Mouse (Mus musculus) forebrain, embryonic 16.5 days (tissue): ENCODE data around the gene Zfp408. TPM values are rescaled to one million over a fixed set of nuclear protein-coding genes. Genes with fewer than 3 reads are reported as not detected.
"Not testable (repeated sequence)": the region's sequence is repeated elsewhere in the genome, so short reads cannot be mapped to it uniquely, and the experiment has no call there.

ENCODE experiments used
- ATAC-seq: fragments of 200-750 bp; cut with Nextera tagmentation; 2 replicates; pipeline ENCODE4 v1.8.0; 2017; ENCODE audit warnings: mild to moderate bottlenecking, moderate library complexity
- H3K27ac ChIP-seq: fragments of 300-500 bp; sonication (generic); 2 replicates; pipeline ENCODE4 v1.5.1; 2014; ENCODE audit warnings: low read length, control low read depth
- H3K27me3 ChIP-seq: fragments of 300-500 bp; sonication (generic); replicated peaks from 2 replicates; pipeline ENCODE4 v1.6.1; 2014; ENCODE audit warnings: low read length; ENCODE audit not compliant: control insufficient read depth, insufficient read depth
- H3K36me3 ChIP-seq: fragments of 300-500 bp; sonication (generic); 2 replicates; pipeline ENCODE4 v1.6.1; 2014; ENCODE audit not compliant: control insufficient read depth, insufficient read depth
- H3K4me1 ChIP-seq: fragments of 300-500 bp; sonication (generic); replicated peaks from 2 replicates; pipeline ENCODE4 v1.6.1; 2014; ENCODE audit warnings: low read length; ENCODE audit not compliant: control insufficient read depth, insufficient read depth
- H3K4me2 ChIP-seq: fragments of 300-500 bp; sonication (generic); 2 replicates; pipeline ENCODE4 v1.6.1; 2014; ENCODE audit warnings: mild to moderate bottlenecking, low read length, control low read depth
- H3K4me3 ChIP-seq: fragments of 300-500 bp; sonication (generic); replicated peaks from 2 replicates; pipeline ENCODE4 v1.5.1; 2014; ENCODE audit warnings: mild to moderate bottlenecking, low read length, control low read depth
- H3K9ac ChIP-seq: fragments of 300-500 bp; sonication (generic); replicated peaks from 2 replicates; pipeline ENCODE4 v1.6.1; 2014; ENCODE audit warnings: low read depth, low read length, control low read depth
- H3K9me3 ChIP-seq: fragments of 300-500 bp; sonication (generic); 2 replicates; pipeline ENCODE4 v1.6.1; 2016; ENCODE audit warnings: low read length; ENCODE audit not compliant: control insufficient read depth
- WGBS: fragments of 180-500 bp; shearing (Covaris S2); extraction: QIAGEN DNeasy Blood & Tissue Kit; methylation state at CpG from one replicate; pipeline ENCODE4 v1.1.7; 2014; 5-methylcytosine and 5-hydroxymethylcytosine counted together
- polyA plus RNA-seq: library from polyadenylated mRNA; unstranded; fragments of >200 nt; fragmentation: Nextera tagmentation; extraction: Ambion mirVana; gene quantifications from 2 replicates; pipeline ENCODE4 v1.2.1, GENCODE M21; 2015

The Zfp408 gene
- polyA plus RNA-seq, 1 experiment from 2014 or later: 16.2 TPM

DNA sequence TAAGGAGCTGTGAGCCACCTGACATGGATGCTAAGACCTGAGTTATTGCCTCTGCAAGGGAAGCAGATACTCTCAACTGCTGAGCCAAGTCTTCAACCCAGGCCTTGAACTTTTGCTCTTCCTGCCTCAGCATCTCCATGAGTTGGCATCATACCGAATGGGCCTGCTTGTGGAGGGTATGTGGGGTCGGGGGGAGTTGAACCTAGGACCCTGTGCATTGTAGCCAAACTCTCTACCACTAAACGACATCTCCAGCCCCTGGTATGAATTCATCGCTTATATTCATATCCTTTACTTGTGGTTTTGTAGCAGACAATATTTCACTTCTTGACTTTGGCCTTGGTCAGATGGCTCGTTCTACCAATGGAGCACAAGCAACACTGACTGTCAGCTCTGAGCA lies 17.8 kb downstream of the Zfp408 start:
- H3K4me1 ChIP-seq: no peaks in the 10 kb centered on the region
- H3K9ac ChIP-seq: no peak overlapping the region
- ATAC-seq: no peak
- H3K9me3 ChIP-seq: no peaks in the 10 kb centered on the region
- 84% methylated on average over 5 of the region's 5 CpGs for WGBS
- H3K27ac ChIP-seq: no peak overlapping the region
- H3K27me3 ChIP-seq: no peaks in the 10 kb centered on the region
- no peak overlapping the region for H3K4me2 ChIP-seq
- H3K4me3 ChIP-seq: no peak overlapping the region
- H3K36me3 ChIP-seq: no peaks in the 10 kb centered on the region

DNA sequence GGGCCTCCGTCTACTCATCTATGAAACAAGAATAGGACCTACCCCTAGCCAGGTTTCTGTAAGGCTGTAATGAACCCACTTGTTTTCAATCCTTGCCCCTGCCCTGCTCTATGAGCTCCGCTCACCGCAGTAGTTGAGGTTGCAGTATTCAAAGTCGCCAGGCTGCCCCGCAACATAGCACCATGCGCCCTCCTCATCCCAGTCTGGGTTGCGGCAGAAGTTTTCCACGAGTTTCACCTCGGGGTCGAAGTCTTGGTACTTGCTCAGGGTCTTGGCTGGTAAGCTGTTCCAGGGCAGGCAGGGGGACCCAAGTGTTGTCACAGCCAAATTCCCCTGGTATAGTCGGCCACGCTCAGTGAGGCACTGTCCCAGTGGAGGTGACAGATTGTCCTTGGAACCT lies 19.2 kb downstream of the Zfp408 start:
- H3K4me1 ChIP-seq: no peaks in the 10 kb centered on the region
- no peak overlapping the region for H3K9ac ChIP-seq
- H3K4me3 ChIP-seq: no peak overlapping the region
- WGBS: 94% methylated on average over 12 of the region's 12 CpGs
- ATAC-seq: no peak
- no peak overlapping the region for H3K27ac ChIP-seq
- no peaks in the 10 kb centered on the region for H3K36me3 ChIP-seq
- no peak overlapping the region for H3K4me2 ChIP-seq
- no peaks in the 10 kb centered on the region for H3K9me3 ChIP-seq
- H3K27me3 ChIP-seq: no peaks in the 10 kb centered on the region

DNA sequence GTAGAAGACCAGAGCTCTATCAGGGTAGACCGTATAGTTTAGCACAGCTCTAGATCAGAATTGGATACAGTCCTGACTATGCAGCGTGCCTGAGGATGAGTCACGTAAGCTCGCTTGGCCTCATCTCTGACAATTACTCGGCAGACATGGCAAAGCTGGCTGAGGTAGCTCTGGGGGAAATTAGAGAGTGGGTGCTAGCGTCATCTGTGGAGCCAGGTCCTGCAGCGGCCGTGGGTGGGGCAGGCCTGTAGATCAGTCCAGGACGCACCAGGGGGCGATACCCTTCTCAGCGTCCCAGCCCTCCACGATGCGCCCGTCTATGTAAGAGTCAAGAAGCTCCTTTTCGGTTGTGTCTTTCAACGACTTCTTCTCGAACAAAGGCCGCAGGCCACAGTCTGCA lies 19.9 kb downstream of the Zfp408 start:
- WGBS: 85% methylated on average over 18 of the region's 18 CpGs
- Histone ChIP-seq H3K4me1 (no peaks in the 10 kb centered on the region), H3K9ac (no peak overlapping the region), H3K27me3 (no peaks in the 10 kb centered on the region), H3K4me3 (no peak overlapping the region), H3K27ac (no peak overlapping the region), H3K4me2 (no peak overlapping the region), H3K9me3 (no peaks in the 10 kb centered on the region), H3K36me3 (no peaks in the 10 kb centered on the region)
- no peak for ATAC-seq

DNA sequence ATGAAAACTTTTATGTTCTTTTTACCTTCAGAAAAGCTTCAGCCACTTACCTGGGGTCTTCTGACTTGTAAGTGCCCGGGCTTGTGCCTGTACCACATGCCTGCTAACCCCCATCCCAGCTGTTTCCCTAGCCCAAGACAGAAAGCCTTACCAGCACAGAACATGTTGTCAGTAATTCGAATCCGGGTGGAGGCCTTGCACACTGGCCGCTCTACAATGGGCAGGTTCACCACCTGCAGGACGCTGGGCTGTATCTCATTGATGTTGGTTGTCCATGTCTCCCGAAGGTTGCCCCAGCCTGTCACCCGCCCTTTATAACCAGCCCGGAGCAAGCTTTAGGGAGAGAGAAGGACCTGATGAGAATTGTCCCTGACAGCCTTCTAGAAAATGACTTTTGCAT lies 21.4 kb downstream of the Zfp408 start:
- Histone ChIP-seq H3K9ac (no peak overlapping the region), H3K27me3 (no peaks in the 10 kb centered on the region), H3K9me3 (no peaks in the 10 kb centered on the region), H3K4me2 (no peak overlapping the region), H3K36me3 (no peaks in the 10 kb centered on the region), H3K4me3 (no peak overlapping the region), H3K27ac (no peak overlapping the region), H3K4me1 (no peaks in the 10 kb centered on the region)
- 89% methylated on average over 8 of the region's 8 CpGs for WGBS
- no peak for ATAC-seq

DNA sequence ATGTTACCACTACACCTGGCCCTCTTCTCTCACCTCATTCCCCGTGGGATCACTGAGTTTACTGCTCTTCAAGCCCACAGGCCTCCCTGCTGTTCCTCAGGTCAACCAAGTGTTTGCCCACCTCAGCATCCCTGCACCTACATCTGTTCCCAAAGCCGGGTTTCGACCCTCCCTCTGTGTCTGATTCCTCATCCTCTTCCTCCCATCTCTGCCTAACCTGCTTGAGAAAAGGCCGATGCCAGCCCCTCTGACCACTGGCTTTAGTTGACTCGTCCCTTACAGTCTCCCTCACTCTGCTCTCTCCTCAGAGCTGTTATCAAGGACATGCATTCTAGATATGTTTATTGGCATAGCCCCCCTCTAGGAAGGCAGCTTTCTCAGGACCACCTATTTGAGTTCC lies 22.1 kb downstream of the Zfp408 start:
- Histone ChIP-seq H3K4me2 (no peak overlapping the region), H3K9ac (no peak overlapping the region), H3K27me3 (no peaks in the 10 kb centered on the region), H3K36me3 (no peaks in the 10 kb centered on the region), H3K4me1 (no peaks in the 10 kb centered on the region), H3K27ac (no peak overlapping the region), H3K4me3 (no peak overlapping the region), H3K9me3 (no peaks in the 10 kb centered on the region)
- WGBS: 75% methylated on average over 5 of the region's 5 CpGs
- no peak for ATAC-seq

DNA sequence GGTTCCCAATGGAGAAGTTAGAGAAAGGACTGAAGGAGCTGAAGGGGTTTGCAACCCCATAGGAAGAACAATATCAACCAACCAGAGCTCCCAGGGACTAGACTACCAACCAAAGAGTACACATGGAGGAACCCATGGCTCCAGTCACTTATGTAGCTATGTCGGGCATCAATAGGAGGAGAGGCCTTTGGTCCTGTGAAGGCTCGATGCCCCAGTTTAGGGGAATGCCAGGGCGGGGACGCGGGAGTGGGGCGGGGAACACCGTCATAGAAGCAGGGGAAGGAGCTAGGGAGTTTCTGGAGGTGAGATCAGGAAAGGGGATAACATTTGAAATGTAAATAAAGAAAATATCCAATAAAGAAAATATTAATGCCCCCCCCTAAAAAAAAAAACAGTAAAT lies 26.2 kb downstream of the Zfp408 start:
- H3K9ac ChIP-seq, H3K9me3 ChIP-seq, ATAC-seq, H3K4me1 ChIP-seq, H3K27ac ChIP-seq, H3K4me2 ChIP-seq, H3K4me3 ChIP-seq, H3K27me3 ChIP-seq: not testable (repeated sequence)
- peaks cover 21% of the 10 kb centered on the region for H3K36me3 ChIP-seq
- 93% methylated on average over 7 of the region's 7 CpGs for WGBS

DNA sequence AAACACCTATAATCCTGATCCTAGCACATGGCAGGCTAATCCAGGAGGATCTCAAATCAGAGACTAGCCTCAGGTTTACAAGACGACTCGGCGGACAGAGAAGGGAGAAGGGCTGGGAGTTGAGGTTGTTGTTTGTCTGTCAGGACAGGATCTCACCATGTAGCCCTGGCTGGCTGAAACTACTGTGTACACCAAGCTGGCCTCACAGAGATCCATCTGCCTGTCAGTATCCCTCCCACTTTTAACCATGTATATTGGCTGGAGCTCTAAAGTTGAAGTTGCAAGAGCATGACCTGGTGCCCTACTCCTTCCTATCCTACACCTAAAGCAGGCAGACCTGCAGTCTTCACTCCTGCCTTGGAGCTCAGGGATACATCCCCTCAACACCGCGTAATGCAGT lies 27.2 kb downstream of the Zfp408 start:
- WGBS: 93% methylated on average over 5 of the region's 5 CpGs
- Histone ChIP-seq H3K27ac (no peak overlapping the region), H3K36me3 (peaks cover 21% of the 10 kb centered on the region)

DNA sequence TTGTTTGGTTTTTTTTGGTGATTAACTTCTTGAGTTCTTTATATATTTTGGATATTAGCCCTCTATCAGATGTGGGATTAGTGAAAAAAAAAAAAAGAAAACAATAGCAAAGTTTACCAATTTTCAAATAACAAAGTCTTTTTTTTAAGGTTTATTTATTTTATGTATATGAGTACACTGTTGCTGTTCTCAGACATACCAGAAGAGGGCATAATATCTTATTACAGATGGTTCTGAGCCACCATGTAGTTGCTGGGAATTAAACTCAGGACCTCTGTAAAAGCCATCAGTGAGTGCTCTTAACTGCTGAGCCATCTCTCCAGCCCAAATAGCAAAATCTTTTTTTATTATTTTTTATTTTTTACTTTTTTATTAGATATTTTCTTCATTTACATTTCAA lies 40.2 kb downstream of the Zfp408 start:
- not testable (repeated sequence) for H3K4me2 ChIP-seq, H3K27me3 ChIP-seq, H3K4me1 ChIP-seq, H3K4me3 ChIP-seq, H3K27ac ChIP-seq, H3K9me3 ChIP-seq, ATAC-seq, H3K9ac ChIP-seq
- peaks cover 23% of the 10 kb centered on the region for H3K36me3 ChIP-seq

More for the DNA sequence above, 27.2 kb downstream of the Zfp408 start:
- H3K27me3 ChIP-seq: no peaks in the 10 kb centered on the region
- ATAC-seq: no peak
- H3K9ac ChIP-seq: no peak overlapping the region
- no peaks in the 10 kb centered on the region for H3K9me3 ChIP-seq
- H3K4me2 ChIP-seq: no peak overlapping the region
- H3K4me3 ChIP-seq: no peak overlapping the region
- H3K4me1 ChIP-seq: no peaks in the 10 kb centered on the region

DNA sequence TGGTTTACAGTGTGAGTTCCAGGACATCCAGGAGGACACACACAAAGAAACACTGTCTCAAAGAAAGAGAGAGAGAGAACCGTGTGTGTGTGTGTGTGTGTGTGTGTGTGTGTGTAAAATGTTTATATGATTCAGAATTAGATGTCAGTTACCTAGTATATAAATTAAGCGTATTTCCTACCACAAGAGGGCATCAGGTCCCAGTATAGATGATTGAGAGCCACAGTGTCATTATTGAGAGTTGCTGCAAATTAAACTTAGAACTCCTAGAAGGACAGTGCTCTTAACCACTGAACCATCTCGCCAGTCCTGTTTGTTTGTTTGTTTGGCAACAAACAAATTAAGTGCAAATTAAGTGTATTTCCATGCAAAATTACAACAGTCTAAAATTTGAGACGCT lies 47.2 kb downstream of the Zfp408 start:
- no peaks in the 10 kb centered on the region for H3K9me3 ChIP-seq
- H3K36me3 ChIP-seq: peaks cover 54% of the 10 kb centered on the region
- no peak overlapping the region for H3K4me3 ChIP-seq
- no peak overlapping the region for H3K27ac ChIP-seq
- 91% methylated on average over 4 of the region's 4 CpGs for WGBS
- no peaks in the 10 kb centered on the region for H3K27me3 ChIP-seq
- ATAC-seq: no peak
- no peaks in the 10 kb centered on the region for H3K4me1 ChIP-seq
- no peak overlapping the region for H3K4me2 ChIP-seq
- H3K9ac ChIP-seq: no peak overlapping the region

DNA sequence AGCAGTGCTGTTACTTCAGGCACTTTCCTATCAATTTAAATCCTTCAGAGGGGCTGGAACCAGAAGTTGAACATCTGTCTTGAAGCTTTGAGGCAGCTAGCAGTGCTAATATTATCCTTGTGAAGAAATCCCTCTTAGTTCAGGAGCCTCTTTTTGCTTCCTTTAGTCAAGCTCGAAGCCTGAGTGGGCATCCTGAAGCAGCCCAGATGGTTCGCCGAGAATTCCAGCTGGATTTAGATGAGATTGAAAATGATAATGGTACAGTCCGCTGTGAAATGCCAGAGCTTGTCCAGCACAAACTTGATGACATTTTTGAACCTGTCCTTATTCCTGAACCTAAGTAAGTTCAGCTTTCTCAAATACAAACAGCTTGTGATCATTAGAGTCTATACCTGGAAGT lies 49.1 kb downstream of the Zfp408 start:
- 97% methylated on average over 4 of the region's 4 CpGs for WGBS

More for the DNA sequence above, 49.1 kb downstream of the Zfp408 start:
- H3K4me2 ChIP-seq: no peak overlapping the region
- no peaks in the 10 kb centered on the region for H3K9me3 ChIP-seq
- H3K27ac ChIP-seq: no peak overlapping the region
- no peaks in the 10 kb centered on the region for H3K4me1 ChIP-seq
- H3K36me3 ChIP-seq: peaks cover 50% of the 10 kb centered on the region
- no peak overlapping the region for H3K9ac ChIP-seq
- ATAC-seq: no peak
- no peak overlapping the region for H3K4me3 ChIP-seq
- H3K27me3 ChIP-seq: no peaks in the 10 kb centered on the region
